Mouse (Mus musculus) liver, adult 2 months (tissue): Measurements from ENCODE around the gene Ltf. TPM values are rescaled to one million over a fixed set of nuclear protein-coding genes. Genes with fewer than 3 reads are reported as not detected.
A peak's percentile ranks its signal among the peaks of the same experiment; 100 is the strongest.

Experiments
- DNase-seq: peaks from one replicate; pipeline ENCODE4 v3.0.0-alpha.2; 2011; ENCODE audit warnings: low read depth, low spot score; ENCODE audit errors: extremely low read depth
- H3K27ac ChIP-seq: fragments of 200-500 bp; replicated peaks from 2 replicates; pipeline ENCODE4 v1.5.1; 2012; ENCODE audit warnings: low read depth, mild to moderate bottlenecking, control low read depth, inconsistent platforms, low read length; ENCODE audit not compliant: insufficient read depth
- H3K27me3 ChIP-seq: fragments of 200-500 bp; 2 replicates; pipeline ENCODE4 v1.6.1; 2012; ENCODE audit warnings: mild to moderate bottlenecking, moderate library complexity, low read length, inconsistent platforms; ENCODE audit not compliant: control insufficient read depth, insufficient read depth
- H3K36me3 ChIP-seq: fragments of 200-500 bp; 2 replicates; pipeline ENCODE4 v1.6.1; 2012; ENCODE audit warnings: low read length, inconsistent platforms; ENCODE audit not compliant: control insufficient read depth, insufficient read depth
- H3K4me1 ChIP-seq: fragments of 200-500 bp; 2 replicates; pipeline ENCODE4 v1.6.1; 2011; ENCODE audit warnings: low read length; ENCODE audit not compliant: control insufficient read depth, insufficient read depth
- H3K4me3 ChIP-seq: fragments of 200-500 bp; 2 replicates; pipeline ENCODE4 v1.5.1; 2011; ENCODE audit warnings: low read depth, mild to moderate bottlenecking, control low read depth, low read length, moderate library complexity; ENCODE audit not compliant: insufficient read depth
- H3K79me2 ChIP-seq: fragments of 200-500 bp; 2 replicates; pipeline ENCODE4 v1.6.1; 2012; ENCODE audit warnings: inconsistent platforms, mild to moderate bottlenecking, low read length, moderate library complexity; ENCODE audit not compliant: control insufficient read depth, insufficient read depth
- H3K9ac ChIP-seq: fragments of 200-500 bp; 2 replicates; pipeline ENCODE4 v1.6.1; 2012; ENCODE audit warnings: low read depth, mild to moderate bottlenecking, control low read depth, inconsistent platforms, low read length
- CTCF ChIP-seq: fragments of 200-500 bp; IDR thresholded peaks from 2 replicates; pipeline ENCODE4 v1.5.1; 2011; ENCODE audit warnings: low read depth, low read length, control low read depth
- POLR2A ChIP-seq: fragments of 200-500 bp; IDR thresholded peaks from 2 replicates; pipeline ENCODE4 v1.6.1; 2011; ENCODE audit warnings: low read length, control low read depth; ENCODE audit not compliant: insufficient read depth; ENCODE audit errors: extremely low read depth
- WGBS: fragments of 180-500 bp; shearing (Covaris S2); methylation state at CpG from one replicate; pipeline ENCODE4 v1.1.7; 2018; 5-methylcytosine and 5-hydroxymethylcytosine counted together
- polyA plus RNA-seq: library from polyadenylated mRNA; depleted of rRNA; stranded (reverse); fragments of >200 nt; gene quantifications from 2 replicates; pipeline ENCODE4 v1.2.3, GENCODE M21; 2012
- total RNA-seq: library from RNA; depleted of rRNA; stranded (reverse); fragments of >200 nt; gene quantifications from 2 replicates; pipeline ENCODE4 v1.2.3, GENCODE M21; 2014

Ltf gene
- total and polyA plus RNA-seq, 2 experiments: 0.12 to 0.37 TPM

- H3K4me1 ChIP-seq: peaks cover 19% of the 10 kb centered on the region
- H3K27ac ChIP-seq: peak overlapping the region; percentile 94
- 1% methylated on average over 13 of the region's 13 CpGs for WGBS
- peak overlapping the region; percentile 40; the same call in 1 of the 2 replicates for H3K4me3 ChIP-seq
- H3K9ac ChIP-seq: peak overlapping the region; percentile 78
- H3K36me3 ChIP-seq: no peaks in the 10 kb centered on the region
- DNase-seq: peak; percentile 98
- no peak for TF ChIP-seq POLR2A
- peak; percentile 44 for TF ChIP-seq CTCF
- no peaks in the 10 kb centered on the region for H3K79me2 ChIP-seq
- no peaks in the 10 kb centered on the region for H3K27me3 ChIP-seq
Observed at GRCm38 (mm10) chr9:110994716-110995172, 24.3 kb upstream of the Ltf start.

- Histone ChIP-seq H3K4me3 (no peak overlapping the region), H3K4me1 (peaks cover 10% of the 10 kb centered on the region), H3K79me2 (no peaks in the 10 kb centered on the region), H3K27me3 (no peaks in the 10 kb centered on the region), H3K9ac (no peak overlapping the region), H3K36me3 (no peaks in the 10 kb centered on the region), H3K27ac (no peak overlapping the region)
- 5% methylated on average over 5 of the region's 5 CpGs for WGBS
- TF ChIP-seq CTCF (peak; percentile 100), POLR2A (no peak)
- peak; percentile 81 for DNase-seq
Observed at GRCm38 (mm10) chr9:110997245-110997644, 21.8 kb upstream of the Ltf start.

- DNase-seq: no peak
- no peaks in the 10 kb centered on the region for H3K79me2 ChIP-seq
- H3K4me3 ChIP-seq: no peak overlapping the region
- TF ChIP-seq CTCF (no peak), POLR2A (no peak)
- no peak overlapping the region for H3K27ac ChIP-seq
- no peak overlapping the region for H3K9ac ChIP-seq
- peaks cover 2% of the 10 kb centered on the region for H3K4me1 ChIP-seq
- H3K27me3 ChIP-seq: no peaks in the 10 kb centered on the region
- 89% methylated on average over 2 of the region's 2 CpGs for WGBS
- H3K36me3 ChIP-seq: no peaks in the 10 kb centered on the region
Observed at GRCm38 (mm10) chr9:110999056-110999455, 20.0 kb upstream of the Ltf start.

- Histone ChIP-seq H3K27ac (no peak overlapping the region), H3K9ac (no peak overlapping the region), H3K4me1 (no peaks in the 10 kb centered on the region; the same call in 1 of the 2 replicates), H3K36me3 (no peaks in the 10 kb centered on the region), H3K79me2 (no peaks in the 10 kb centered on the region), H3K4me3 (no peak overlapping the region), H3K27me3 (no peaks in the 10 kb centered on the region)
- TF ChIP-seq POLR2A: no peak
- TF ChIP-seq CTCF: no peak
- 52% methylated on average over 10 of the region's 10 CpGs for WGBS
- peak; percentile 49 for DNase-seq
Observed at GRCm38 (mm10) chr9:110999856-111000255, 19.2 kb upstream of the Ltf start.

- TF ChIP-seq CTCF: no peak
- TF ChIP-seq POLR2A: no peak
- DNase-seq: no peak
- 61% methylated on average over 12 of the region's 12 CpGs for WGBS
- Histone ChIP-seq H3K36me3 (no peaks in the 10 kb centered on the region), H3K4me1 (no peaks in the 10 kb centered on the region), H3K9ac (no peak overlapping the region), H3K27ac (no peak overlapping the region), H3K4me3 (no peak overlapping the region), H3K27me3 (no peaks in the 10 kb centered on the region), H3K79me2 (no peaks in the 10 kb centered on the region)
Observed at GRCm38 (mm10) chr9:111001621-111002020, 17.4 kb upstream of the Ltf start.

GRCm38 (mm10) chr9:111003279-111003678 is 15.8 kb upstream of the Ltf start:
- no peak overlapping the region for H3K27ac ChIP-seq
- no peaks in the 10 kb centered on the region for H3K36me3 ChIP-seq
- no peaks in the 10 kb centered on the region for H3K27me3 ChIP-seq
- H3K4me3 ChIP-seq: no peak overlapping the region
- no peak overlapping the region for H3K9ac ChIP-seq
- DNase-seq: peak; percentile 33
- TF ChIP-seq CTCF (no peak), POLR2A (no peak)
- no peaks in the 10 kb centered on the region for H3K79me2 ChIP-seq
- 46% methylated on average over 9 of the region's 9 CpGs for WGBS
- no peaks in the 10 kb centered on the region for H3K4me1 ChIP-seq

- DNase-seq: no peak
- Histone ChIP-seq H3K9ac (no peak overlapping the region), H3K27me3 (no peaks in the 10 kb centered on the region), H3K27ac (no peak overlapping the region), H3K4me3 (no peak overlapping the region), H3K79me2 (no peaks in the 10 kb centered on the region), H3K36me3 (no peaks in the 10 kb centered on the region), H3K4me1 (no peaks in the 10 kb centered on the region)
- 94% methylated on average over 2 of the region's 2 CpGs for WGBS
- TF ChIP-seq POLR2A (no peak), CTCF (no peak)
Observed at GRCm38 (mm10) chr9:111006544-111006943, 12.5 kb upstream of the Ltf start.
